Mouse (Mus musculus): Measurements from ENCODE around the gene Polr2f.
A peak's percentile ranks its signal among the peaks of the same experiment; 100 is the strongest.

The Polr2f gene

GRCm38 (mm10) chr15:79140866-79141565 is at the start of gene Polr2f, which contains the start of gene 1700088E04Rik:
Polr2f (plus strand) TSS chr15:79141009.
1700088E04Rik (minus strand) TSS chr15:79141253.
- DNase-seq = peak; percentile 89 to 92

- DNase-seq = no peak
Measured at GRCm38 (mm10) chr15:79092284-79092683, 48.5 kb upstream of the Polr2f start.

GRCm38 (mm10) chr15:79093083-79093839 is 47.5 kb upstream of the Polr2f start:
- DNase-seq = no peak

- DNase-seq = no peak
Measured at GRCm38 (mm10) chr15:79095483-79095882, 45.3 kb upstream of the Polr2f start.

- DNase-seq = no peak
Measured at GRCm38 (mm10) chr15:79096556-79096955, 44.3 kb upstream of the Polr2f start.

GRCm38 (mm10) chr15:79097135-79097534 is 43.7 kb upstream of the Polr2f start:
- no peak for DNase-seq

GRCm38 (mm10) chr15:79097611-79098025 is 43.2 kb upstream of the Polr2f start:
- DNase-seq = no peak

- no peak for DNase-seq
Measured at GRCm38 (mm10) chr15:79098220-79098619, 42.6 kb upstream of the Polr2f start.

- DNase-seq = no peak
Measured at GRCm38 (mm10) chr15:79098868-79099267, 41.9 kb upstream of the Polr2f start.

- no peak for DNase-seq
Measured at GRCm38 (mm10) chr15:79099456-79099855, 41.4 kb upstream of the Polr2f start.

- no peak for DNase-seq
Measured at GRCm38 (mm10) chr15:79100391-79100790, 40.4 kb upstream of the Polr2f start.

GRCm38 (mm10) chr15:79101531-79101930 is 39.3 kb upstream of the Polr2f start:
- DNase-seq = no peak

GRCm38 (mm10) chr15:79103264-79103663 is 37.5 kb upstream of the Polr2f start:
- no peak for DNase-seq

- no peak for DNase-seq
Measured at GRCm38 (mm10) chr15:79105804-79106203, 35.0 kb upstream of the Polr2f start.

GRCm38 (mm10) chr15:79107966-79108365 is 32.8 kb upstream of the Polr2f start:
- no peak for DNase-seq

- peak; percentile 54 to 56 for DNase-seq
Measured at GRCm38 (mm10) chr15:79108421-79109320, 32.1 kb upstream of the Polr2f start, which contains the start of gene Micall1. Micall1 (plus strand) TSS chr15:79108898.

- DNase-seq = peak; percentile 13 to 34
Measured at GRCm38 (mm10) chr15:79109321-79109934, 31.4 kb upstream of the Polr2f start.

- no peak for DNase-seq
Measured at GRCm38 (mm10) chr15:79110031-79110430, 30.8 kb upstream of the Polr2f start.

GRCm38 (mm10) chr15:79110528-79110927 is 30.3 kb upstream of the Polr2f start:
- no peak for DNase-seq

GRCm38 (mm10) chr15:79111774-79112173 is 29.0 kb upstream of the Polr2f start:
- no peak for DNase-seq

- DNase-seq = peak; percentile 17 to 45
Measured at GRCm38 (mm10) chr15:79115276-79115675, 25.5 kb upstream of the Polr2f start.

GRCm38 (mm10) chr15:79119491-79119890 is 21.3 kb upstream of the Polr2f start:
- DNase-seq = no peak

Data from thymus, adult 18-20 months (tissue).